Mouse (Mus musculus) spleen, postnatal 36 days (tissue): ENCODE measurements around the gene Ccnd3.
"Not testable (repeated sequence)": the region's sequence is repeated elsewhere in the genome, so short reads cannot be mapped to it uniquely, and the experiment has no call there.

Source experiments
- DNase-seq, 2 experiments: peaks; one replicate each; pipeline ENCODE4 v3.0.0; 2022; ENCODE audit warnings: low spot score in 2 of 2, mixed read lengths in 1 of 2

Gene Ccnd3

DNA sequence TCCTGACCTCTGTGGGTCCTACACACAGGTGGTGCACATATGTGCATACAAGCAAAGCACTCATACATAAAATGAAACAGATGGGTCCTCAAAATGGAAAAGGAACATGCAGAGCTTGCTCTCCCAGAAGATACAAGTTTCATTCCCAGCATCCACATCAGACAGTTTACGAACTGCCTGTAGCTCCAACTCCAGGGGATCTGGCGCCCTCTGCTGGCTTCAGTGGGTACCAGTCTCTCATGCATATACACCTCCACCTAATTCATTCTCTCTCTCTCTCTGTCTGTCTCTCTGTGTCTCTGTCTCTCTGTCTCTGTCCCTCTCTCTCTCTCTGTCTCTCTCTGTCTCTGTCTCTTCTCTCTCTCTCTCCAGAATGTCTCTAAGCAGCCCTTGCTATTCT lies 22.4 kb upstream of the Ccnd3 start:
- DNase-seq, result peak in 1 of 2 experiments; percentile 48

- DNase-seq, result no peak
Observed at GRCm38 (mm10) chr17:47484241-47484921, 20.5 kb upstream of the Ccnd3 start.

- DNase-seq, result no peak
Observed at GRCm38 (mm10) chr17:47484993-47485392, 19.9 kb upstream of the Ccnd3 start.

- DNase-seq, result no peak
Observed at GRCm38 (mm10) chr17:47485791-47486190, 19.1 kb upstream of the Ccnd3 start.

DNA sequence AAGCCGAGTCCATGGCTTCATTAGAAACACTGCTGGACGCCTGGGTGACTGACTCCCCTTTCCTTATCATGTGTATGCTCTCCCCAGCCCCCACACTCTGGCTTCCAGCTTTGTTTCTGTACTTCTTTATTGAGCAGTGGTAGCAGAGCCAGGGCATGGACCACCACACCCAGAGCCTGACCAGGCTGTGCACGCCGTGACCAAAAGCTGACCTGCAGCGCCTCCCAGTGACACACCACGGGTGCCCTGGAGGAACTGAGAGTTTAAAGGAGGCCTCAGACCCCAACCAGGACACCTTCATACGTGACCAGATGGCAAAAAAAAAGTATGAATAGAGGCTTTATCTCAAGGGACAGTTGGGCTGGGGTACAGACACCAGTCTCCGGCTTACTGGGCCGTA lies 14.1 kb upstream of the Ccnd3 start:
- no peak for DNase-seq

- DNase-seq, result no peak
Observed at GRCm38 (mm10) chr17:47492731-47493130, 12.1 kb upstream of the Ccnd3 start.

DNA sequence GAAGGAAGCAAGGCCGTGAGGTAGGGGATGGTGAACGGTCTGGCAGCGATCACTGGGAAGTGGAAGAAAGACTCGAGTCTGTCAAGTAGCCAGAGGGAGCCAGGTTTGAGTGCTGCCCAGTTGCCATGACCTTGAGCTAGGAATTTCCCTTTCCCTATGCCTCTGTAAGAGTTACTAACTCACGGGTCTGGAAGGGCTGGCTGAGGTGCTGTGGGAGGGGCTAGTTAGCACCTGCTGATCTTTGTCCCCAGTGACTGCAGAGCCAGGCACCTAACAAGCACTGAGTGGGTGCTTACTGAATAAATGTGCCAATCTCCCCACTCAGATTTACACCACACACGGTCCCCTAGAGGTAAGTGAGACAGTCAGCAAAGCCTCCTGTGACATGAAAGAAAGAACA lies 11.2 kb upstream of the Ccnd3 start:
- DNase-seq, result no peak

- no peak for DNase-seq
Observed at GRCm38 (mm10) chr17:47494132-47494531, 10.7 kb upstream of the Ccnd3 start.

DNA sequence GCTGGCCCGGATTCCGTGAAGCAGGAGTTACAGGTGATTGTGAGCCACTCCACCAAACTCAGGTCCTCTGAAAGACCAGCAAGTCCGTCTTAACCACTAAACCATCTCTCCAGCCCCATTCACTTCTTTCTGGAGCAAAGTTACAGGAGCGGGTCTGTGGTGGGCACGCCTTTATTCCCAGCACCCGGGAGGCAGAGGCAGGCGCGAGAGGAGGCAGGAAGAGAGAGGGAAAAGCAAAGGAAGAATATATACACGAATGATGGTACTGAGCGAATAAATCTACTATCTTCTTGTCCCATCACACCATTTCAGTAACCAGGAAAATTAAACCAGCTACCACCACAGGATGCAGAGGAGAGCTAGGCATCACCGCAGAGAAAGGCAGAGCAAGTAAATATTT lies 3.3 kb upstream of the Ccnd3 start:
- no peak for DNase-seq

- peak; percentile 90 to 93 for DNase-seq
Observed at GRCm38 (mm10) chr17:47501946-47502706, 2.7 kb upstream of the Ccnd3 start, which contains the start of gene Taf8. Gene Taf8 (minus strand): TSS chr17:47502292.

- not testable (repeated sequence) for DNase-seq
Observed at GRCm38 (mm10) chr17:47502707-47503045, 2.2 kb upstream of the Ccnd3 start.

DNA sequence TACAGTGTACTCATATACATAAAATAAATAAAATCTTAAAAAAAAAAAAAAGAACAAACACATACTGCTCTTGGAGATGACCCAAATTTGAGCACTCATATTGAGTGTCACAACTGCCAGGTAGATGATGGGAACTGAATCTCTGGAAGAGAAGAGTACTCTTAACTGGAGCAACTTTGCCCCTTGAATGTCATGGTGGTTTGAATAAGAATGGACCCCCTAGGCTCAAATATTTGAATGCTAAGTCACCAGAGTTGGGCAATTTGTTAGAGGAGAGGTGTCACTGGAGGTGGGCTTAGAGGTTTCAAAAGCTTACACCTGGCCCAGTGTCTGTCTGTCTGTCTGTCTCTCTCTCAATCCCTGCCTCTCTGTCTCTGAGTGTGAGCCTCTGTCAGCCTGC lies 1.2 kb upstream of the Ccnd3 start:
- no peak for DNase-seq

DNA sequence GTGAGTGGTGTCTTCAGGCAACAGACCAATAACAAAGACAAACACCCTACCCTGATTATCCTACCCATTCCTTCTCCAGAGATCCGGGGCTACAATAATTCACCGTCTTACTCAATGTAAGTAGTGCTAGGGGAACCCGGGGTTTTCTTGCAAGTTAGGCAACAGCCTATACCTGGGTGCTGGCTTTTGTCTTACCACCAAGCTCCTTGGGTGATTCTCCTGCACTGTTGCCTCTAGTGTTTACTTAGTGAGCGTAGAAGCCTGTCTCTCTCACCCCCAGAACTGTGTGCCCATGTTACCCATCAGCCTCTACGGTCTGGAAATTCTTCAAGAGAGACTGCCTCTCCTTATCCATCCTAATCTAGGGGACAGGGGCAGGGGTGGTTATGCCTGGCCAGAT lies 623 bp upstream of the Ccnd3 start:
- no peak for DNase-seq

DNA sequence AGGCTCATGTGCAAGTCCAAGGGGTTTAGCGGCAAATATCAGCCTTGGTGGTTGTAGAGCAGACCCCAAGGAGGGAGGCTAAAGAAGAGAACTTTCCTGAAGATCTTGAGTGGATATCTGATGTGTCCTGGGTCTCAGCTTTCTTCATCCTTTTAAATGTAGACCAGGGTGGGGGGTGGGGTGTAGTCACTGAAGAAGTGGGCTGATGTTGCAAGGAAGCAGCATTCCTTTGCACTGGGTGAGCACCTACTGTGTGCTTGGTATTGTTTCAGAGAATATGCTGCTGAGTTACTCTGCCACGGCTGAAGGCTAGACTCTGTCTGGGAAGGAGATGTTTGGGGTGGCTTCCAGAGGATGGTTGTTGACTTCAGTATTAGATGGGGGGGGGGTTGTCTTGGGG lies 715 bp downstream of the Ccnd3 start:
- no peak for DNase-seq

DNA sequence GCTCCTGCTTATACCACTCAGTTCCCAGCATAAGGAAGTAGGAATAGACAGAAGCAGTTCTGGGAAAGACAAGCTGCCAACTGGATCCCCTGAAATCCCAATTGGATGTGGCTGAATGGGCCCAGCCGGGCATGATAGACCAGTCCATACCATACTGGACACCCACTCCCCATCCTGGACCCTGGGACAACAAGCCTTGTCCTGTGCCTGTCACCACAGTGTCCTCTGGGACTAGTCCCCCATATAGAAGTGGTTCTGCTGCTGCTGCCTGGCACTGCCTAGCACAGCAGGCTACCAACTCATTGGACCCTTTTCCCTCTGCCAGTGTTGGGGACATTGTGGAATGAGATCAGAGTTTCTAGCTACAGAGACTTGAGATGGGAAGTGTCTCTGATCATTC lies 1.2 kb downstream of the Ccnd3 start:
- no peak for DNase-seq

DNA sequence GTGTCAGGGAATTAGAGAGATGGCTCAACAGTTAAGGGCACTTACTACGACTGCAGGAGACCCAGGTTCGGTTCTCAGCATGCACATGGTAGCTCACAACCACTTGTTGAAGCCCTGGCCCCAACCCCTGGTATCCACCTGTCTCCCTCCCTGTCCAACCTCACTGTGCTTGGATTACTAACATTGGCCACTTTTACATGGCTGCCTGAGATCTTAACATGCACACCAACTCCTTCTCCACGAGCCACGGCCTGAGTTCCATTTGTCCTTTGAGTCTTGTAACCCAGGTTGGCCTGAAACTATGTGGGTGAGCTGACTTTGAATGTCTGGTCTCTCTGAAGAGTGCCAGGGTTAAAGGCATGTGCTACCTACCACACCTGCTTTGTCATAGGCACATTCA lies 1.8 kb downstream of the Ccnd3 start:
- DNase-seq, result no peak

- DNase-seq, result no peak
Observed at GRCm38 (mm10) chr17:47507523-47507922, 2.7 kb downstream of the Ccnd3 start.

DNA sequence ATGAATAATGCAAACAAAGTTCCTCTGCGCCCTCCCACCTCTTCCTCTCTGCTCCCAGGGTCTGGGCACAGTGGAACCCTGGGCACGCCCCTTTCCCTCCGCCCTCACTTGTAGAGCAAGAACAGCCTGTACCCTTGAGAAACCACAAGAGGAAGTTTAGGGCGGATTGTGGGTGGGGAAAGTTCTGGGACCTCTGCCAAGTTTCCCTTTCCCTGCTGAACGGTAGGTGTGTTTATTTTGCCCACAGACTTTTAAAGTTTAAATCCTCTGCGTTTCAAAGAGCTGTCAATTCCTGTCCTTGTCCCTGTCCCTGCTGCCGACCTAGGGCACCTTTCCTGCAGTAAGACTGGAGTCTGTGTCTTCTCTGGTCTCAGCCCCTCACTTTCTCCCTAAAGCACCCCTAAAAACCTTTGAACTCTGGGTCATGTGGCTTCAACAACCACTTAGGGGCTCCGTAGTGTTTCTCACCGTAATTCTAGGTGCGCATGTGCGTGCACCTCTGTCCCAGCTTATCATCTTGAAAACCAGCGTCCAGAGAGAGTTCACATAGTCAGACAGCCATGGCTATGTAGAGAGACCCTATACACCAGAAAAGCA lies 3.3 kb downstream of the Ccnd3 start:
- DNase-seq, result peak; percentile 99

- peak; percentile 60 to 71 for DNase-seq
Observed at GRCm38 (mm10) chr17:47509031-47509705, 4.3 kb downstream of the Ccnd3 start.

DNA sequence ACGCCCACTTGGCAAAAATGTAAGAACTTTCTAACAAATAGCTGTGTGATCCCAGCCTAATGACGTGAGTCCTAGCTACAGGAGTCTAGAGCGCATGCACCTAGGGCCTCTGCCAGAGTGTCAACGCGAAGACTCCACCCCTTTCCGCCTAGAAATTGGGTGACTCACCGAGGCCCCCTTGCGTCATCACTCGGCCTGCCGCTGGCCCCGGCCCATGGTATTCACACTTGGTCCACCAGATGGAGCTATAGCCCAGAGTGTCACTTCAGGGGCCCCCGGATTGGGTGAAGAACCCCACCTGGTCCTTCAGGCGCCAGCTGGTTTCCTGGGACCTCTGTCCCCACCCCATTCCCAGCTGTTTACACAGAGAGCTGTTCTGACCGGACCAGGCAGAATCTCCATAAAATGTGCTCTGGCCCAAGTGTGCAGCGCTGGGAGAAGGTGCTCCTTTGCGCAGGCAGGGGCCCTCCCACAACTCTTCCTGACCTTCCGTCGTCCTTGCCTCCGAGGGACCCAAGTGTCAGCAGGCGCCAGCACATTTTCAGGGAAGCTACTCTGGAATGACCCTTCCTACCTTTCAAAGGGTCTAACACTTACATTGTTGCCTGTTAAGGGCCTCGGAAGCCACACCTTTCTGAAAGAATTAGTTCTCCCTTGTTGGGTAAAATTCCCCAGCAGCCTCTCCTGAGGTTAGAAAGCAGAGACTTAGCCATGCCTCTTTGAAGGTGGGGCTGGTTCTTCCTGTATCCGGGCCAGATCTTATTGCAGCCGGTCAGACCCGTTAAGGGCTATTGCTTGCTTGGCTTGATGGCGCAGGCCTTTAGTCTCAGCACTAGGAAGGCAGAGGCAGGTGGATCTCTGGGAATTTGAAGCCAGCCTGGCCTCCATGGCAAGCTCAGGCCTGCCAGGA lies 6.5 kb downstream of the Ccnd3 start:
- peak; percentile 95 to 96 for DNase-seq
